Mouse (Mus musculus) midbrain, embryonic 13.5 days (tissue): Measurements from ENCODE around the gene Gm8369. TPM values are rescaled to one million over a fixed set of nuclear protein-coding genes. Genes with fewer than 3 reads are reported as not detected.
"Not testable (repeated sequence)": the region's sequence is repeated elsewhere in the genome, so short reads cannot be mapped to it uniquely, and the experiment has no call there.

Experiments used
- ATAC-seq: fragments of 200-750 bp; cut with Nextera tagmentation; 2 replicates; pipeline ENCODE4 v1.8.0; 2017; ENCODE audit warnings: mild to moderate bottlenecking, moderate TSS enrichment, moderate library complexity
- H3K27ac ChIP-seq: fragments of 300-500 bp; sonication (generic); 2 replicates; pipeline ENCODE4 v1.5.1; 2015; ENCODE audit warnings: inconsistent platforms, mild to moderate bottlenecking, moderate library complexity
- H3K27me3 ChIP-seq: fragments of 300-500 bp; sonication (generic); 2 replicates; pipeline ENCODE4 v1.6.1; 2015; ENCODE audit warnings: mild to moderate bottlenecking, inconsistent platforms
- H3K36me3 ChIP-seq: fragments of 300-500 bp; sonication (generic); 2 replicates; pipeline ENCODE4 v1.6.1; 2015; ENCODE audit warnings: mild to moderate bottlenecking, inconsistent platforms
- H3K4me1 ChIP-seq: fragments of 300-500 bp; sonication (generic); replicated peaks from 2 replicates; pipeline ENCODE4 v1.6.1; 2015; ENCODE audit warnings: inconsistent platforms
- H3K4me2 ChIP-seq: fragments of 300-500 bp; sonication (generic); replicated peaks from 2 replicates; pipeline ENCODE4 v1.6.1; 2015; ENCODE audit warnings: moderate library complexity, mild to moderate bottlenecking, inconsistent platforms
- H3K4me3 ChIP-seq: fragments of 300-500 bp; sonication (generic); replicated peaks from 2 replicates; pipeline ENCODE4 v1.5.1; 2015; ENCODE audit warnings: mild to moderate bottlenecking, inconsistent platforms
- H3K9ac ChIP-seq: fragments of 300-500 bp; sonication (generic); replicated peaks from 2 replicates; pipeline ENCODE4 v1.6.1; 2015; ENCODE audit warnings: mild to moderate bottlenecking, inconsistent platforms
- H3K9me3 ChIP-seq: fragments of 300-500 bp; sonication (generic); 2 replicates; pipeline ENCODE4 v1.6.1; 2016; ENCODE audit warnings: mild to moderate bottlenecking, inconsistent platforms
- WGBS: fragments of 180-500 bp; shearing (Covaris S2); methylation state at CpG from one replicate; pipeline ENCODE4 v1.1.7; 2015; 5-methylcytosine and 5-hydroxymethylcytosine counted together
- polyA plus RNA-seq: library from polyadenylated mRNA; unstranded; fragments of >200 nt; fragmentation: Nextera tagmentation; extraction: Ambion mirVana; gene quantifications from 2 replicates; pipeline ENCODE4 v1.2.1, GENCODE M21; 2015

The Gm8369 gene
- polyA plus RNA-seq, 1 experiment from 2014 or later: not detected

- Histone ChIP-seq H3K4me2 (no peak overlapping the region), H3K4me1 (no peaks in the 10 kb centered on the region), H3K36me3 (no peaks in the 10 kb centered on the region), H3K9me3 (no peaks in the 10 kb centered on the region), H3K4me3 (no peak overlapping the region), H3K27me3 (no peaks in the 10 kb centered on the region), H3K9ac (no peak overlapping the region), H3K27ac (no peak overlapping the region)
- 93% methylated on average over 3 of the region's 3 CpGs for WGBS
- ATAC-seq: no peak
Measured at GRCm38 (mm10) chr19:11485266-11485665, 472 bp upstream of the Gm8369 start.

GRCm38 (mm10) chr19:11486599-11486998 is 861 bp downstream of the Gm8369 start:
- no peak overlapping the region for H3K4me3 ChIP-seq
- 89% methylated on average over 1 of the region's 1 CpGs for WGBS
- no peaks in the 10 kb centered on the region for H3K27me3 ChIP-seq
- no peaks in the 10 kb centered on the region for H3K9me3 ChIP-seq
- no peaks in the 10 kb centered on the region for H3K36me3 ChIP-seq
- H3K4me1 ChIP-seq: no peaks in the 10 kb centered on the region
- no peak overlapping the region for H3K4me2 ChIP-seq
- no peak overlapping the region for H3K27ac ChIP-seq
- no peak for ATAC-seq
- no peak overlapping the region for H3K9ac ChIP-seq

DNA sequence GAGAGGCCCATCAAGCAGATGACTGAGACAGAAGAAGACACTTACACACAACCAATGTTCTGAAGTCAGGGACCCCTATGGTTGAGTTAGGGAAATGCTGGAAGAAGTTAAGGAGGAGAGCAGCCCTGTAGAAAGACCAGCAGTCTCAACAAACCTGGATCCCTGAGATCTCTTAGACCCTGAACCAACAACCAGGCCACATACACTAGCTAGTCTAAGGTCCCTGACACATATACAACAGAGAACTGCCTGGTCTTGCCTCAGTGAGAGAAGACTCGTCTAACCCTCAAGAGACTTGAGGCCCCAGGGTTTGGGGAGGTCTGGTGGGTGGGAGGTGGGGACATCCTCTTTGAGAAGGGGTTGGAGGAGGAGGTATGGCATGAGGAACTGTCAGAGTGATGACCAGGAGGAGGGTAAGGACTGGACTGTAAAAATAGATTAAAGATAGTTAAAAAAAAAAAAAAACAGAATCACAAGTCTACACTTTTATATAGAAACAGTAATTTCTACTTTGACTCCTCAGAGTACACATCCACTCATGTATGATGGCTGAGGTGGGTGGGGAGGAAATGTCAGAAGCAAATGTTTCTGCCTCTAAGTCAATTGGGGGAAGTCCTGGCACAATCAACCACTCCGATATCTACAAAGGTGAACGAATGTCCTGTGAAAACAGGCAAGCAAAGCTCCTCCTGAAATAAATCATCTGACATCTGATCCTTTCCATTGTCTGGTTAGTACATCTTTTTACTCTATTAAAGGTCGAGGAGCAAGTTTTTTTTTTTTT is 5.9 kb downstream of the Gm8369 start:
- Histone ChIP-seq H3K4me2 (no peak overlapping the region), H3K4me3 (no peak overlapping the region), H3K4me1 (no peaks in the 10 kb centered on the region), H3K27me3 (no peaks in the 10 kb centered on the region), H3K27ac (no peak overlapping the region), H3K9me3 (no peaks in the 10 kb centered on the region), H3K9ac (no peak overlapping the region), H3K36me3 (no peaks in the 10 kb centered on the region)
- ATAC-seq: no peak
- 72% methylated on average over 4 of the region's 4 CpGs for WGBS

DNA sequence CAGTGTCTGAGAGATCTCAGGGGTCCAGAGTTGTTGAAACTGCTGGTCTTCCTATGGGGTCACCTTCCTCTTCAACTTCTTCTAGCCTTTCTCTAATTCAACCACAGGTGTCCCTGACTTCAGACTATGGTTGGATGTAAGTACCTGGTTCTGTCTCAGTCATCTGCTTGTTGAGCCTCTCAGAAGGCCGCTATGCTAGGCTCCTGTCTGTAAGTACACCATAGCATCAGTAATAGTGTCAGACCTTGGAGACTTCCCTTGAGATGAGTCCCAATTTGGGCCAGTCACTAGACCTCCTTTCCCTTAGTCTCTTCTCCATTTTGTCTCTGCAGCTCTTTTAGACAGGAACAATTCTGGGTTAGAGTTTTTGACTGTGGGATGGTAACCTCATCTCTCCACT is 6.9 kb downstream of the Gm8369 start:
- H3K4me3 ChIP-seq: no peak overlapping the region
- no peaks in the 10 kb centered on the region for H3K36me3 ChIP-seq
- no peak overlapping the region for H3K27ac ChIP-seq
- no peak overlapping the region for H3K4me2 ChIP-seq
- no peaks in the 10 kb centered on the region for H3K9me3 ChIP-seq
- 89% methylated on average over 1 of the region's 1 CpGs for WGBS
- no peak overlapping the region for H3K9ac ChIP-seq
- ATAC-seq: no peak
- H3K4me1 ChIP-seq: no peaks in the 10 kb centered on the region
- H3K27me3 ChIP-seq: no peaks in the 10 kb centered on the region

DNA sequence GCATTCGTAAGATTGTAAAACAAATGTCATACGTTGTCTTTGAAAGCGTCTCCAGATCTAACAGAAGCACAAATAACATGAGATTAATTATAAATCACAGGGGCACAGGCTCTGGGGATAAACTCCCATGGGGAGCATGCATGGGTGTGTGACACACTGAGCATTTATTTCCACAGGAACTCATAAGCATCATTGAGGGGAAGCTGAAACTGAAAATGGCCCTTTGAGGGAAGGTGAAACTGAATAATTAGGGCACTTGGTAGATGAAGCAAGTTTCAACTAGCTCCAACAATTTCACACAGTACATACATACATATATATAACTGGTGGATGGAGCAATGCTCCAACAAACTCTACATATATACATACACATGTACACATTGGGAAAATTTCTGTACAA is 8.8 kb downstream of the Gm8369 start:
- H3K4me3 ChIP-seq: no peak overlapping the region
- no peaks in the 10 kb centered on the region for H3K9me3 ChIP-seq
- 92% methylated on average over 3 of the region's 3 CpGs for WGBS
- H3K4me1 ChIP-seq: no peaks in the 10 kb centered on the region
- H3K4me2 ChIP-seq: no peak overlapping the region
- H3K27ac ChIP-seq: no peak overlapping the region
- no peaks in the 10 kb centered on the region for H3K36me3 ChIP-seq
- ATAC-seq: no peak
- no peak overlapping the region for H3K9ac ChIP-seq
- H3K27me3 ChIP-seq: no peaks in the 10 kb centered on the region

- Histone ChIP-seq H3K36me3 (no peaks in the 10 kb centered on the region), H3K9ac (no peak overlapping the region), H3K4me1 (no peaks in the 10 kb centered on the region), H3K4me2 (no peak overlapping the region), H3K9me3 (no peaks in the 10 kb centered on the region), H3K4me3 (no peak overlapping the region), H3K27ac (no peak overlapping the region), H3K27me3 (no peaks in the 10 kb centered on the region)
- no peak for ATAC-seq
- WGBS: 87% methylated on average over 6 of the region's 6 CpGs
Measured at GRCm38 (mm10) chr19:11496361-11496760, 10.6 kb downstream of the Gm8369 start.

- H3K27me3 ChIP-seq, H3K9ac ChIP-seq, H3K9me3 ChIP-seq, H3K27ac ChIP-seq, H3K36me3 ChIP-seq, ATAC-seq, H3K4me2 ChIP-seq, H3K4me1 ChIP-seq, H3K4me3 ChIP-seq: not testable (repeated sequence)
- 80% methylated on average over 1 of the region's 1 CpGs for WGBS
Measured at GRCm38 (mm10) chr19:11497300-11497699, 11.6 kb downstream of the Gm8369 start.

- H3K36me3 ChIP-seq: no peaks in the 10 kb centered on the region
- no peak overlapping the region for H3K4me3 ChIP-seq
- H3K27me3 ChIP-seq: no peaks in the 10 kb centered on the region
- no peaks in the 10 kb centered on the region for H3K4me1 ChIP-seq
- no peak overlapping the region for H3K9ac ChIP-seq
- 97% methylated on average over 1 of the region's 1 CpGs for WGBS
- no peak overlapping the region for H3K27ac ChIP-seq
- no peak for ATAC-seq
- H3K4me2 ChIP-seq: no peak overlapping the region
- H3K9me3 ChIP-seq: no peaks in the 10 kb centered on the region
Measured at GRCm38 (mm10) chr19:11500796-11501195, 15.1 kb downstream of the Gm8369 start.

DNA sequence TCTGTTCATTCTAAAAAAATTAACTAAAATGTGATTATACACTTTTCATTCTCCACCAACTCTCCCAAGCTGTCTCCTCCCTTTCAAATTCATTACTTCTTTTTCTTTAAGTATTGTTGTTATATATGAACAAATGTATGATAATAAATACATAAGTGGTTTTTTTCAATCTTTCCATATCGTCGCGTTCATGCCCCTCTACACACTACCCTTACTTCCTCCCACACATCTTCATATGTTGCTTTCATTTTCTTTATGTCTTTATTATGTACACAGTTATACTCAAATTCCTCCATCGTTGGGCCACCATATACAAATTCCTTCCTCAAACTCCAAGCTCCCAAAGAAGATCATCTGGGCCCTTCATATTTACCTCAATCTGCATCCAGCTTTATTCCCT is 15.6 kb downstream of the Gm8369 start:
- Histone ChIP-seq H3K4me2 (no peak overlapping the region), H3K4me1 (no peaks in the 10 kb centered on the region), H3K9me3 (no peaks in the 10 kb centered on the region), H3K27me3 (no peaks in the 10 kb centered on the region), H3K36me3 (no peaks in the 10 kb centered on the region), H3K27ac (no peak overlapping the region), H3K4me3 (no peak overlapping the region), H3K9ac (no peak overlapping the region)
- WGBS: 88% methylated on average over 4 of the region's 4 CpGs
- no peak for ATAC-seq

DNA sequence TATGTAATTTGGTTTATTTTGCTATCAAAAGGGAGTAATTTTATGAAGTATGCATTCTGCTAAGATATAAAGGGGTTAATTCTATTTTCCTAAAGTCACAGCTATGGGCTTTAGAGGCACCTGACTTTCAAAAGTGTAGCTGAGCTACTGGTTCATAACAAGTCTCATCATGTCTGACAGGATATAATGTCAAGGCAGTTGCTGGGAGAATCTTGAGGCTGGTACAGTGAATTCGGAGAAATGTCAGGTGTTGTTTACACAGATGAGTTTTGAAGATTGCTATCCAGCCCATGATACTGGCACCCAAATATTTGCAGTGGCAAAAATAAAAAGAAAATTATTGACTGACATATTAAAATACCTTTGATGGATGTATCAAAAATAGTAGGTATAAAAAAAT is 19.1 kb downstream of the Gm8369 start:
- ATAC-seq: no peak
- 90% methylated on average over 1 of the region's 1 CpGs for WGBS

GRCm38 (mm10) chr19:11513458-11513857 is 27.7 kb downstream of the Gm8369 start:
- Histone ChIP-seq H3K4me1 (no peaks in the 10 kb centered on the region), H3K9ac (no peak overlapping the region), H3K27ac (no peak overlapping the region), H3K36me3 (no peaks in the 10 kb centered on the region), H3K4me3 (no peak overlapping the region), H3K9me3 (no peaks in the 10 kb centered on the region), H3K4me2 (no peak overlapping the region), H3K27me3 (no peaks in the 10 kb centered on the region)
- ATAC-seq: no peak
- 68% methylated on average over 1 of the region's 1 CpGs for WGBS

More for the DNA sequence above, 19.1 kb downstream of the Gm8369 start:
- no peaks in the 10 kb centered on the region for H3K4me1 ChIP-seq
- H3K4me2 ChIP-seq: no peak overlapping the region
- H3K9ac ChIP-seq: no peak overlapping the region
- no peak overlapping the region for H3K27ac ChIP-seq
- H3K27me3 ChIP-seq: no peaks in the 10 kb centered on the region
- no peak overlapping the region for H3K4me3 ChIP-seq
- H3K36me3 ChIP-seq: no peaks in the 10 kb centered on the region
- H3K9me3 ChIP-seq: no peaks in the 10 kb centered on the region

DNA sequence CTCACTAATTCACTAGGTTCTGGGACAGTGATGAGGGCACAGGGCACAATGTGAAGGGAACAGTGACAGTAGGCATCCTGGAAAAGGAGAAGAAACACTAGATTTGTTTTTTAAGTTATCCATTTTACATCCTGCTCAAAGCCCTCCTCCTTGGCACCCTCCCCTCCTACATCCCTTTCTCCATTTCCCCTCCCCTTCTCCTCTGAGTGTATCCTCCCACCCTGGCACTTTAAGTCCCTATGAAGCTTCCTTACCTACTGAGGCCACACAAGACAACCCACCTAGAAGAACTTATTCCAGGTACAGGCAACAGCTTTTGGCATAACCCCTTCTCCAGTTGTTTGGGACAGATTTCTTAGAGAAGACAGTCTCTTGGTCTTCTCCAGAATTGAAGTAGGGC is 30.5 kb downstream of the Gm8369 start, which contains the start of gene Ms4a6b:
Gene Ms4a6b (plus strand): TSS at position 267 of the 400 bp plus-strand sequence.
- no peaks in the 10 kb centered on the region for H3K9me3 ChIP-seq
- no peaks in the 10 kb centered on the region for H3K27me3 ChIP-seq
- H3K36me3 ChIP-seq: no peaks in the 10 kb centered on the region
- no peak within 1 kb of the TSS for H3K27ac ChIP-seq
- H3K4me1 ChIP-seq: no peaks in the 10 kb centered on the region
- no peak for ATAC-seq
- H3K4me2 ChIP-seq: no peak within 1 kb of the TSS
- H3K4me3 ChIP-seq: no peak within 1 kb of the TSS
- no peak within 1 kb of the TSS for H3K9ac ChIP-seq

DNA sequence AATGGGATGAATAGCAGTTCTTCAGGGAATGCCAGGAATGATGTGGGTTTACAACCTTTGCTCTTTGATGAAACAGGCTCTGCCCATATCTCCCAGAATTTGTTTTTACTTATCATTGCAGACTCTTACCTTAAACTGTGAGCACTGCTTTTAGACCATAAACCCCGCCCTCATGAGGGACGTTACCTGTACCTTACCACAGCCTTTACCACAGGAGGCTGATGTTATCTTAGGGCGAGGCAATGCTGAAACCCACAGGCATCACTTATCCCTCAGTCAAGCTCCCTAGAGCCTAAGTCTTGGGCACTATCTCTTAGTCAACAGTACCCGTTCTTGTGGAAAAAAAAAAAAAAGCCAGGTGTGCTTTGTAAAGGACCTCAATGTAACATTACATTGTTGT is 31.1 kb downstream of the Gm8369 start:
- 75% methylated on average over 4 of the region's 4 CpGs for WGBS
- H3K9me3 ChIP-seq: no peaks in the 10 kb centered on the region
- no peak for ATAC-seq
- H3K4me1 ChIP-seq: no peaks in the 10 kb centered on the region
- H3K9ac ChIP-seq: no peak overlapping the region
- no peaks in the 10 kb centered on the region for H3K36me3 ChIP-seq
- no peak overlapping the region for H3K27ac ChIP-seq
- H3K4me2 ChIP-seq: no peak overlapping the region
- no peaks in the 10 kb centered on the region for H3K27me3 ChIP-seq
- no peak overlapping the region for H3K4me3 ChIP-seq
